In genomic region chr5:21034388-21034966, GRCm38 (mm10) we compare ENCODE assay signal across 15 mouse cellular contexts. TPM values are rescaled to one million over a fixed set of nuclear protein-coding genes. Genes with fewer than 3 reads are reported as not detected.
DNase-seq lines count a peak whose midpoint lies in the region; ATAC-seq lines count a peak whose summit lies in the region.
"Had no signal": no experiment of that assay in that cellular context is flagged by ENCODE, and none has a peak within 500 bp of the region (broad histone marks: within the 10 kb centered on the region; RNA-seq: fewer than 3 reads in every experiment).

No protein-coding gene starts in this region.

- DNase-seq in frontal cortex, postnatal 25 days (ENCODE audit: low spot score in 2 of 2) = no peak
- DNase-seq in right cerebral cortex, adult 18-20 months = peak; percentile 39
- no peak for DNase-seq in right cerebral cortex, postnatal 25 days
- DNase-seq in lung, postnatal 14 days = no peak
- DNase-seq in gastrocnemius, postnatal 36 days = no peak
- DNase-seq: adrenal gland, postnatal 14 days; cerebellum, adult 11-12 months; heart, postnatal 36 days; layer of hippocampus, adult 9-11 months had no signal

- H3K9ac ChIP-seq in hindbrain, embryonic 16.5 days (ENCODE audit: low read depth, low read length) = no peak overlapping the region
- H3K9ac ChIP-seq in neural tube, embryonic 14.5 days (replicated peaks; ENCODE audit: low read depth, low read length) = no peak overlapping the region
- H3K9ac ChIP-seq: lung, embryonic 15.5 days had no signal

- ATAC-seq in frontal cortex, adult (ENCODE audit: low TSS enrichment) = peak; percentile 96
- peak; percentile 66 for ATAC-seq in hindbrain, embryonic 16.5 days
- peak; percentile 58; the same call in 1 of the 2 replicates for ATAC-seq in neural tube, embryonic 14.5 days (ENCODE audit: low read depth)

- intact Hi-C loops in gastrocnemius, postnatal 36 days (cut with DNase I) = no loop called here

- 39% methylated on average over 6 of the region's 6 CpGs for WGBS in hindbrain, embryonic 16.5 days
- 42% methylated on average over 6 of the region's 6 CpGs for WGBS in neural tube, embryonic 14.5 days

- no peak overlapping the region for H3K27ac ChIP-seq in hindbrain, embryonic 16.5 days (ENCODE audit: low read depth, low read length)
- H3K27ac ChIP-seq in neural tube, embryonic 14.5 days (ENCODE audit: low read depth, low read length) = no peak overlapping the region
- H3K27ac ChIP-seq: heart, embryonic 10.5 days; lung, embryonic 15.5 days had no signal

- H3K36me3 ChIP-seq in hindbrain, embryonic 16.5 days (ENCODE audit: control insufficient read depth, insufficient read depth, low read length) = no peaks in the 10 kb centered on the region
- no peaks in the 10 kb centered on the region for H3K36me3 ChIP-seq in neural tube, embryonic 14.5 days (ENCODE audit: control insufficient read depth, insufficient read depth, low read length)
- H3K36me3 ChIP-seq: lung, embryonic 15.5 days had no signal

- no peak overlapping the region for H3K4me2 ChIP-seq in hindbrain, embryonic 16.5 days (ENCODE audit: low read length)
- H3K4me2 ChIP-seq in neural tube, embryonic 14.5 days (ENCODE audit: low read depth, low read length) = no peak overlapping the region
- H3K4me2 ChIP-seq: lung, embryonic 15.5 days had no signal

- H3K4me1 ChIP-seq in hindbrain, embryonic 16.5 days (ENCODE audit: control insufficient read depth, insufficient read depth, low read depth, low read length) = peaks cover 10% of the 10 kb centered on the region
- peaks cover 15% of the 10 kb centered on the region for H3K4me1 ChIP-seq in neural tube, embryonic 14.5 days (ENCODE audit: control insufficient read depth, insufficient read depth, low read length)
- H3K4me1 ChIP-seq: lung, embryonic 15.5 days had no signal

- no peaks in the 10 kb centered on the region for H3K9me3 ChIP-seq in hindbrain, embryonic 16.5 days (ENCODE audit: control insufficient read depth, low read length)
- H3K9me3 ChIP-seq in neural tube, embryonic 14.5 days (ENCODE audit: control insufficient read depth, low read length) = no peaks in the 10 kb centered on the region
- H3K9me3 ChIP-seq: heart, embryonic 10.5 days; lung, embryonic 15.5 days had no signal

- H3K27me3 ChIP-seq in hindbrain, embryonic 16.5 days (replicated peaks; ENCODE audit: control insufficient read depth, insufficient read depth, low read length) = no peaks in the 10 kb centered on the region
- H3K27me3 ChIP-seq in neural tube, embryonic 14.5 days (ENCODE audit: control insufficient read depth, insufficient read depth, low read length) = no peaks in the 10 kb centered on the region
- H3K27me3 ChIP-seq: lung, embryonic 15.5 days had no signal

- H3K4me3 ChIP-seq in hindbrain, embryonic 16.5 days (ENCODE audit: low read length) = no peak overlapping the region
- H3K4me3 ChIP-seq in neural tube, embryonic 14.5 days (ENCODE audit: low read depth, low read length) = no peak overlapping the region
- H3K4me3 ChIP-seq: erythroblast, embryonic 14.5 days; heart, embryonic 10.5 days; lung, embryonic 15.5 days had no signal

RNA-seq across cellular contexts. Expression of gene Ptpn12, which starts 21.2 kb away (rescaled TPM):
- polyA plus RNA-seq in hindbrain, embryonic 16.5 days (2015; fragmentation: Nextera tagmentation; extraction: Ambion mirVana) = 18.6 and 24.9 TPM in 2 replicates
- polyA plus RNA-seq in neural tube, embryonic 14.5 days (2014; fragmentation: Nextera tagmentation; extraction: Ambion mirVana) = 29.7 and 30.5 TPM in 2 replicates
- 10 to 100 TPM; 11.2 to 11.6 TPM for total RNA-seq in gastrocnemius, postnatal 36 days (2021)
